Mouse (Mus musculus): ENCODE results near the gene Mfsd9.
A peak's percentile ranks its signal among the peaks of the same experiment; 100 is the strongest.
"Not testable (repeated sequence)": the region's sequence is repeated elsewhere in the genome, so short reads cannot be mapped to it uniquely, and the experiment has no call there.

Mfsd9 gene

DNA sequence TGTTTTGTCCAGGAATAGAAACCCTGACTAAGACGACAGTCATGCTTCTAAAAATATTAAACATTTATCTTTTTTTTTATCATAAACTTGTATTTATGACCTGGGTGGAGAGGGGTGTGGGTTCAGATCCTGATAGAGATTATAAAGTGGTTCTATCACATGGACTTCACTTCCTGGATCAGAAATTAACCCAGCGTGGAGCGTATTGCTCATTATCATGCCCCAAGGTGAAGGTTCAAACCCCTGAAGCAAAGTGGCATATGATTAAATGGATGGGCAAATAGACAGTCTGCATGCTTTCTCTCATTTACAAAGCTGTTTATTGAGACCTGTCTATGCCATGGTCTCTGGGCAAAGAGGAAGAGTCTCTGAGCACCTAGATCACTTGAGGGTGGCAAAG, 13.7 kb downstream of the Mfsd9 start:
- no peak for DNase-seq

DNA sequence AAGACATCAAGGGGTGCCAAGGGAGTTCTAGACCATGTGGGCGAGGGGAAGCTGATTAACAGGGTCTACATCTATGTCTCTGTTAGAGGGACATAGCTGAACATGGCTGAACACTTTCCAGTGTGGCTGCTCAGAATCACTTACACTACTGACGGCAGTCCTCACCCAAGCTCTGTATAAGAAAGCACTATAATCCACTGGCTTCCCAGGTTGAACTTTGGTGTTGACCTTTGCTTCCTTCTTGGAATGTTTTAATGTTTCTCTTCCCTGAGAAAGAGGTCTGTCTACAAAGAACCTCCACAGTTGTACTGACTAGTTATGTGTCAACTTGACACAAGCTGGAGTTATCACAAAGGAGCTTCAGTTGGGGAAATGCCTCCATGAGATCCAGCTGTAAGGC, 14.4 kb downstream of the Mfsd9 start:
- no peak for DNase-seq

DNA sequence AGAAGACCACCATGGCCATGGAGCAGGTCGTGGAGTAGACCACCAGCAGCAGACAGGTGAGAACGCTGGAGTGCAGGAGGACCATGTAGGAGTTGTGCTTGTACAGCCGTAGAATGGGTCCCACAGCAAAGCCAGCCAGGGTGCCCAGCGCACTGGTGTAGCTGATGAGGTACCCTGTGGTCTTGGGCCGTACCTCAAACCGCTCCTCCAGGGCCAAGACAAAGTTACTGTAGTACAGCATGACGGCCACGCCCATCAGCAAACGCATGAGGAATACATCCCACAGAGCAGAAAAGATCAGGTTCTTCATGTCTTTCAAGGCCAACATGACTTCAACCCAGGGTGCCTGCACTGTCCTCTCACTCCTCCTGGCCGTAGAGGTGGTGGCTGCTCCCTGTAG, 16.4 kb downstream of the Mfsd9 start:
- no peak for DNase-seq

DNA sequence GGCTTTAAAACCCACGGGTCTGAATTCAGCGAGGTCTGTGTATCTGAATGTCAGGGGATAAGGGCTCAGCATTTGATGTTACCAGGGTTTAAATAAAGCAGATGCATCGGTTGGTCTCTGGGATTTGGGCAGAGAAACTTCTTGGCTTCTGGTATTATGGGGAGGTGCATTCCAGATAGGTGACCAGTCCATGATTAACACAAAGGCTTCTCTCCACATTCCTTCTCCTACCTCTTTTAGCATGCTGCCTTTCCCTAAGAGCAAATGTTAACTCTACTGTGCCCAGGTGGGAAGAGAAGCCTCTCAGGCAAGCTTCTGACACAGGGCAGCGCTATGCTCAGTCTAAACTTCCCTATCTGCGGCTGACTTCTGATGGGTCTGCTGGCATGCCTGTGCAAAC, 17.3 kb downstream of the Mfsd9 start:
- DNase-seq: no peak

DNA sequence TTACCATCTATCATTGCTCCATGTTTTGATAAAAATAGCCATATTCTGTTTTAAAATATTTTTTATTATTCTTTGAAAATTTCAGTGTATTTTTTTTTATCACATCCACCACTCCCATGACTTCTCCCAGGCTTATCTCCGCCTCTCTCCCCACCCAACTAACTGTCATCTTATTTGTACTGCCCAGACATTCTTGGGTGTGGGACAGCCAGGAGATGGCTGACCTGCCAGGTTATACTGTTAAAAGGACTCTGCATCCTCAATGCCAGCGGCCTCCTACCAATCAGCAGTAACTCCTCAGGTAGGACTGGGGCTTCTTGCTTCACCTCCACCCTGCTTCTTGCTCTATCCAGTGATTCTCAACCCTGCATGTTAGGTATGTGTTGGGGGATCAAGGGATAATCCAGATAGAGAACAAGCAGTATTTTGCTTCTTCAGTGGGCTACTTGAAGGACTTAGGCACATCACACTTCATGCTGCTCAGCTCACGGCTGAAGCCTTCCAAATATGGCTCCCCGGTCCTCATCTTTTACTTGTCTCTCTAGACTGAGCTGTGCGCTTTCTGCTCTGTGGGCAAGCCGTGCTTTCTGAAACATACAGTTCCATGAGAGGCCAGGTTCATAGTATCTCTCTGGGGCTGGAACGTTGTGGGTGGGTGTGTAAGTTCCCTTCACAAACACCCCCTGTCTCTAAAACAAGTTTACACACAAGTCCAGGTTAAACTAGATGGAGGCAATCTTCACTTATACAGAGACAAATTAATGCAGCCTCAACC, 19.1 kb downstream of the Mfsd9 start:
- no peak for DNase-seq

DNA sequence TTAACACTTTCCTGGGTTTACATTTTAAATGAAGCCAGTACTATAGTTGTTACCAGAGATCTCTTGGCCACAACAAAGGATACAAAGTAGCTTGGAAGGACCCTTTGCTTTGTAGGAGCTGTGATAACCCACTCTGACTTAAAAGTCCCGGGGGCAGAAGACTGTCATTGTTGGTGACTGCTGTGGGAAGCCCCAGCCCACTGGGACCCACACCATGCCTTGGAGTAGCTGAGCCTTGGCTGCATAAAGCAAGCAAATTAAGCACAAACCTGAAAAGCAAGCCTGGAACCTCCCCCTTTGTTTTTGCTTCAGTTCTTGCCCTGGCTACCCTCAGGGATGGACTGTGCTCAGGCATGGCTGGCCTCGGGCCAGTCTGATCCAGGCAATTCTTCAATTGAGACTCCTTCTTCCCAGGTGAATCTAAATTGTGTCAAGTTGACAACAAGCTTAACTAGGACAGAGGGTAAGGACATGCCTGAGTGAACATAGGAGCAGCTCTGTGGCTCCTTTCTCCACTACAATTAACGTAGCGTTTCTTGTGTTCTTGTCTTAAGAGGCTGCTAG, 21.1 kb downstream of the Mfsd9 start:
- DNase-seq: peak in 1 of 2 experiments; percentile 24

DNA sequence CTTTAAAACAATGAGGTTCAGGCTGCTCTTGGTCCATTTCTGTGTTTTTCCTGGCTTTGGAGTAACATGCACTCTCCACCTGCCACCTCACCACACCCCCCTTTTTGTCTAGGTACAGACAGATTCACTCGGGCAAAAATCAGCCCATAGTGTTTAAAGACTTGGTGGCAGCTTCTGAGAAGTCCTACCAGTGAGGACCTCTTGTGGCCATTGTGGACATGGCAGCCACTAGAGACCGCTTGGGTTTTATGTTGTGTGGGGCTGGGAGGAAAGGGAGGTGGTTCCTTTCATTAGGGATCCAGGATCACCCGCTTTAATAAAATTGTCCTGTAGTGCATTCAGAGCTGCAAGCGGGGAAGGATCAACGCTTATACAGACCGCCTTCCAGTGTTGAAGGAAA, 21.9 kb downstream of the Mfsd9 start:
- peak; percentile 25 to 52 for DNase-seq

DNA sequence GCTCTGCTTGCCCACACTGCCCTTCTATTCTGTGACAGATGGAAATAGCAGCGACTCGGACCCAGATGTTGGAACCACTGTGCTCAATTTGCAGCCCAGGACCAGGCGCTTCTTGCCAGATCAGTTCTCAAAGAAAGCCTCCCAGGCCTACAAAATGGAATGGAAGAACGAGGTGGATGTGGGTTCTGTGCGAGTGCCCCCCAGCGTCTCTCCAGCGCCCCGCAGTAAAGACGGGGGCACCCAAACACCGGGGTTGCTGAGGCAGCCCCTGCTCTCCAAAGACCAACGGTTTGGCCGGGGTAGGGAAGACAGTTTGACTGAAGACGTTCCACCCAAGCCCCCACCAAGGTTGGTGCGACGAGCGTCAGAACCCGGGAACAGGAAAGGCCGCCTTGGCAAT, 22.9 kb downstream of the Mfsd9 start:
- DNase-seq: no peak

DNA sequence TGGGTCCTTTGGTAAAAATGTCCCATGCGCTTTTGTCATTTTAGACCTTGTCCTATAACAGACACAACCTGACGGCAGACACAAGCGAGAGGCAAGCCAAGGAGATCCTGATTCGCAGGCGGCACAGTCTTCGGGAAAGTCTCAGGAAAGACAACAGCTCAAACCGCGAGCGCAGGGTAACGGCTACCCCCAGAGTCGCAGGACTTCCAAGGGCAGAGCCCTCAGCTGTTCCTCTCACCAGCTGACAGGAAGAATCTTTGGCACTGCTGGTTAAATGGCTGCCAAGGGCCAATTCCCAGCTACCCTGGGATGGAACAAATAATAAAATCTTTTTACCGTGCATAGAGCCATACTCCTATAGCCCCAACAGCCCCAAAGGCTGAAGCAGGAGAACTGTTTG, 25.0 kb downstream of the Mfsd9 start:
- DNase-seq: no peak

DNA sequence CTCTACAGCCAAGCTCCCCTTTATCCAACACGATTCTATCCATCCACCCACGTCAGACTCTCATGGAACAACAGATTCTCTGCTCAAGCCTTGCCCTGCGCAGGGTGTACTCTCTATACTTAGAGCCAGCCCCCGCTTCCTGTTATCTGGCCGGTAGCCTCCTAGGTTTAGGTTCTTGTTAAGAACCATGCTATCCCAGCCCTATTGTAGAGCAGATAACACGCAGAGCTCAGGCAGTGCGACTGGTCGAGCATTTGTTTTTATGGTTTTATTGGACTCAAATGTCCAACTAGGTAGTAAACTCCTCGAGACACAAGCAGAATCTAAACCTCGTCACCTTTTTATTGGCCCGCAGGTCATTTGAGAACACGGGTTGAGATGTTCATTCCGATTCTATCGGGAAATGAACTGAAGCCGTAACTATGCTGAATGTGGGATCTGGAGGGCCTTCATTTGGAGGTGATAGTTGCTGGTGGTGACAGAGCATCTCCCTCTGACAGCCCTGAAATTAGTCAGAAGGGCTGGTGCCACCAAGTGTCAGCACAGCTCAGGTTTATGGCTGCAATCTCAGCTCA, 25.7 kb downstream of the Mfsd9 start:
- no peak for DNase-seq

DNA sequence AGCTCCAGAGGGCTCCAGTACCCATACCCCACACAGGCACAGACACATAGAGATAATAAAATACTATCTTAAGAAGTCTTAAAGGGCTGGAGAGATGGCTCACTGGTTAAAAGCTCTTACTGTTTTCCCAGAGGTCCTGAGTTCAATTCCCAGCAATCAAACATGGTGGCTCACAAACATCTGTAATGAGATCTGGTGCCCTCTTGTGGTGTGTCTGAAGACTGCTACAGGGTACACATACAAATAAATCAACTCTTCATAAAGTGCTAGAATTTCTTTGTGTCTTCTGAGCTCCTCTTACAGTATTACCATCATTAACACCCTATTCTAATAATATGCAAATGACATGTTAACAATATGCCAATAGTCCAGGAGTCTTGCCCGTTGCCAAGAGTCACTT, 26.4 kb downstream of the Mfsd9 start:
- DNase-seq: no peak

DNA sequence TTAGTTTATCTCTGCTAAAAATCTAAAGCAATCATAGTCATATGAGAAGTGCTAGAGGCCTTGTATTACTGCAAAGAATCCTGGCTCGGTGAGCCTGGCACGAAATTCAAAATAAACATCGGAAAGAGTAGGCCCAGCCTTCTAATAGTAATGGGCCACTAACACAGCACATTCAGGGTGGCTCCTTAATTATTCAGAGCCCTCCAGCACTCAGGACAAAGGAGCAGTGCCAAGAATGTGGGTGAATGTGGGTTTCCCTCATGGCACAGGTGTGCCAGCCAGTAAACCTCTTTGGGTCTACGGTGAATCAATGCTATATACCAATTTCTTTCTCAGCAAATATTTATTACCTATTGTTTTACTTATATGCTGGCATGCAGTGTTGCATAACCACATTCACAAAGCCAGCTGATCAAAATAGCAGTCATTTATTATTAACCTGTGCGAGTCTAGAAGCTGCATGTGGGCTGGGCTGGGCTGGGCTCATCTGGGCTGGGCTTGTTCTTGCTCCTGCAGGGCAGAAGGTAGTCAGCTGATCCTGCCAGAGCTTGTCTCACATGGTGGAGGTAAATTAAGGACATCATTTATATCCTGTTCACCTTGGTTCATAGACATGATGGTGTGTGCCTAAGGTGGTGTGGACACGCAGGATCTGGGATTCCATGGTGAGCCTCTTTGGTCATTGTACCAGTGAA, 30.6 kb downstream of the Mfsd9 start:
- DNase-seq: no peak

DNA sequence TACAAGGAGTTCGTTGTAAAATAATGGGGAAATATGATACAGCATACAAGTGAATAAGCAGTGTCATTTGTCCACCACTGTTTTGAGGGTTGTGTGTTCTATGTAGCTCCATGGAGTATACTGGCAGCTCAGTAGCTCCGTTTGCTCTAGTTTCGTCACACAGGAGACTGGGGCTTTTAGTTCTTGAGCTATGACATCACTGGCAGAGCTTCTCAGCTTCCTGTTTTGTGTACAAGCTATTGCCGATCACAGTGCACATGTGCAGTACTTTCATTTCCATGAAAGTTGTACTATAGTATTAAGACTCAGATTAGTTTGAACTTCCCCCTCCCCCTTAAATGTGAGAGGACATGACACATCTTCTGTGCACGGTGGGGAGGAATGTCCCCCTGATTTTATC, 44.4 kb downstream of the Mfsd9 start:
- DNase-seq: no peak

DNA sequence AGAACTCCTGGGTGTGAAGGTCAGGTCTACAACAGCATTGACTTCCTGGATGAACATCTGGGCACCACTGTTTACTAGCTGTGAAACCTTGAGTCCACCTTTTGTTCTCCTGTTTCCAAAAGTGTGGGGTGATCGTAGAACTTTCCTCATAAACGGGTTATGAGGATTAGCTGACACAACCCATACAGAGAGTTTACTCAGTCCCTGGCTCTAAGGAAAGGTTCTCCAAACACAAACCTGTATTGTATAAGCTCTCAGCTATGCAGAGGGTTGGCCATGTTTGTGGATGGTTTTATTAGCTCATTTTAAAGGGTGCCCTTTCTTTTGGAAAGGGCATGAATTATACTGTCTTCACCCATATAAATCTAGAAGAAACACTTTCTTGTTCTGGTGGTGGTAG, 49.7 kb downstream of the Mfsd9 start:
- no peak for DNase-seq

DNA sequence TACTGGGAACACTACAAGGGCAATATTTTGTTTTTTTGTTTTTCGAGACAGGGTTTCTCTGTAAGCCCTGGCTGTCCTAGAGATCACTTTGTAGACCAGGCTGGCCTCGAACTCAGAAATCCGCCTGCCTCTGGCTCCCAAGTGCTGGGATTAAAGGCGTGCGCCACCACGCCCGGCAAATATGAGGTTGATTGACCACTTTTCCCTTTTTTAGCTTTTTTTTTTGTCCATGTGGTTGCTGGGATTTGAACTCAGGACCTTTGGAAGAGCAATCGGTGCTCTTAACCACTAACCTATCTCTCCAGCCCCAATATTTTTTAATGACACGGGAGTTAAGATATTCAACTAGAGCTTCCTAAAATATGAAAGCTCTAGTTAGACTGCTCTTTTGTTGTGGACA, 52.2 kb downstream of the Mfsd9 start:
- DNase-seq: not testable (repeated sequence)

DNA sequence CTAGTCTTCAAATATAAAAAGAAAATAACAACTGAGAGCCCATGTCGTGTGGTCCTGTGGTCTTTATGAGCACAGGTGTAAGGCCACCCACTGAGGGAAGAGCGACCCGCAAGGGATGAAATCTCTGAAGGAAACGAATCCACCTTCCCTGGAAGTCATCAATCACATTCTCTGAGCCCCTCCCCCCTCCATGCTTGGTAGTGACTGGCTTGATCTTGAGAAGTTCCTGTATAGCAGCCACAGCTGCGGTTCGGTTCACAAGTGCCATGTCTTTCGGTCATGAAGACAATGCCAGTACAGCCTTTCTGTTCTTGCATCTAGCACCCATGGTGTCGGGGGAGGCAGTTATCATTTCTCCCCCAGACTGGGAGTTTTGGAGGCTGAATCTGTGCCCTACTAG, 52.8 kb downstream of the Mfsd9 start:
- DNase-seq: no peak

DNA sequence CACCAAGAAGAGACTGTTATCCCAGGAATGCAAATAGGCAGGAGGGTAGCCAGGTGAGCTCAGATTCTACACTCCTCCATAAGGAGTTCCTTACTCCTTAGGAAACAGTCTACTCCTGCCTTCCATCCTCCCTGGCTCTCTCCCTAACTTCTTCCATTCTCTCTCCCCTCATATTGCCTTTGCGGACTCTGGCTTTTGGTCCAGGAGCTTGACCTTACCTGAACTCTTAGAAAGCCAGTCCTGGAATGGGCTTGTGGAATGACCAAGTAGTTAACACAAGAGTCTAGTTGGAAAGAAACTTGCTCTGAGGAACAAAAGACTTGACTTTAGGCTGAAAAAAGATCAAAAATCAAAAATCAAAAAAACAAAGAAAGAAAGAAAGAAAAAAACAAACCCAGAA, 61.9 kb downstream of the Mfsd9 start:
- DNase-seq: no peak

DNA sequence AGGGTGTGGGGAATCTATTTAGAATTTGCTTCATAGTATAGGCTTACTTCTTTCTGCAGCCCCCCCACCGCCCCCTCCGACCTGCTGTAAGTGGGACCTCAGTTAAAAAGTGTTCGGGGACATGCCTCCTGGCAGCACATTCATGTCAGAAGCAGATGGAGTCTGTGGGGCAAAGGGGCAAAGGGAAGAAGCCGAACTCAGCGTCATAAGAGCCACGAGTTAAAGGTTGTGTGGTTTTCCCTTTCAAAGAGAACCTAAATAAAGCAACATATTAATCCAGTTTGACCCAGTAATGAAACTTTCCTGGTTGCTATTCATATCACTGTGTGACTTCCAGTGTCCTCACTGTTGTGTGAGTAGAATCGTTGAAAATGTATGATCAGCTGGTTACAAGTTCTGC, 63.1 kb downstream of the Mfsd9 start:
- DNase-seq: no peak

DNA sequence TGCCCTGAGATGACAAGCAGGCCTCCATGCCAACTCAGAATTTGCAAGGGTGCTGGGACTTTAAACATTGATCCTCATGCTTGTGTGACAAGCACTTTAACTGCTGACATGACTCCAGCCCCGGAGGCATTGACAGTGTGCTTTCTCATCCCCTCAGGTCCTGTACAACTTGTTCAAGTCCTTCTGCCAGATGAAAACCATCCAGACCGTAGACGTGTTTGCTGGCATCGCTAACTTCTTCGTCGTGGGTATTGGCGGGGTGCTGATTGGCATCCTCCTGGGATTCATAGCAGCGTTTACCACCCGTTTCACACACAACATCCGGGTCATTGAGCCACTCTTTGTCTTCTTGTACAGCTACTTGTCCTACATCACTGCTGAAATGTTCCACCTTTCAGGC, 64.4 kb downstream of the Mfsd9 start:
- no peak for DNase-seq
